Mouse (Mus musculus) liver, embryonic 13.5 days (tissue): Measurements from ENCODE around the gene Sh3bp5. TPM values are rescaled to one million over a fixed set of nuclear protein-coding genes. Genes with fewer than 3 reads are reported as not detected.
"Not testable (repeated sequence)": the region's sequence is repeated elsewhere in the genome, so short reads cannot be mapped to it uniquely, and the experiment has no call there.

ENCODE experiments used
- ATAC-seq: fragments of 200-750 bp; cut with Nextera tagmentation; 2 replicates; pipeline ENCODE4 v1.8.0; 2017; ENCODE audit warnings: low read depth, mild to moderate bottlenecking, moderate number of reproducible peaks, moderate library complexity
- DNase-seq: peaks from one replicate; pipeline ENCODE4 v3.0.0; 2022
- H3K27ac ChIP-seq: fragments of 300-500 bp; sonication (generic); 2 replicates; pipeline ENCODE4 v1.5.1; 2015; ENCODE audit warnings: moderate library complexity, mild to moderate bottlenecking, inconsistent platforms
- H3K27me3 ChIP-seq: fragments of 300-500 bp; sonication (generic); 2 replicates; pipeline ENCODE4 v1.6.1; 2015; ENCODE audit warnings: mild to moderate bottlenecking, inconsistent platforms
- H3K36me3 ChIP-seq: fragments of 300-500 bp; sonication (generic); 2 replicates; pipeline ENCODE4 v1.6.1; 2015; ENCODE audit warnings: mild to moderate bottlenecking, inconsistent platforms
- H3K4me1 ChIP-seq: fragments of 300-500 bp; sonication (generic); replicated peaks from 2 replicates; pipeline ENCODE4 v1.6.1; 2015; ENCODE audit warnings: inconsistent platforms
- H3K4me2 ChIP-seq: fragments of 300-500 bp; sonication (generic); 2 replicates; pipeline ENCODE4 v1.6.1; 2015; ENCODE audit warnings: inconsistent platforms, mild to moderate bottlenecking, moderate library complexity
- H3K4me3 ChIP-seq: fragments of 300-500 bp; sonication (generic); replicated peaks from 2 replicates; pipeline ENCODE4 v1.5.1; 2015; ENCODE audit warnings: mild to moderate bottlenecking, inconsistent platforms
- H3K9ac ChIP-seq: fragments of 300-500 bp; sonication (generic); 2 replicates; pipeline ENCODE4 v1.6.1; 2015; ENCODE audit warnings: mild to moderate bottlenecking, inconsistent platforms
- H3K9me3 ChIP-seq: fragments of 300-500 bp; sonication (generic); replicated peaks from 2 replicates; pipeline ENCODE4 v1.6.1; 2016; ENCODE audit warnings: inconsistent platforms
- WGBS: fragments of 180-500 bp; shearing (Covaris S2); methylation state at CpG from one replicate; pipeline ENCODE4 v1.1.7; 2015; ENCODE audit not compliant: insufficient replicate concordance; 5-methylcytosine and 5-hydroxymethylcytosine counted together
- polyA plus RNA-seq: library from polyadenylated mRNA; unstranded; fragments of >200 nt; fragmentation: Nextera tagmentation; extraction: Ambion mirVana; gene quantifications from 2 replicates; pipeline ENCODE4 v1.2.1, GENCODE M21; 2015

The Sh3bp5 gene
- polyA plus RNA-seq, result 13.3 and 16.2 TPM in 2 replicates

DNA sequence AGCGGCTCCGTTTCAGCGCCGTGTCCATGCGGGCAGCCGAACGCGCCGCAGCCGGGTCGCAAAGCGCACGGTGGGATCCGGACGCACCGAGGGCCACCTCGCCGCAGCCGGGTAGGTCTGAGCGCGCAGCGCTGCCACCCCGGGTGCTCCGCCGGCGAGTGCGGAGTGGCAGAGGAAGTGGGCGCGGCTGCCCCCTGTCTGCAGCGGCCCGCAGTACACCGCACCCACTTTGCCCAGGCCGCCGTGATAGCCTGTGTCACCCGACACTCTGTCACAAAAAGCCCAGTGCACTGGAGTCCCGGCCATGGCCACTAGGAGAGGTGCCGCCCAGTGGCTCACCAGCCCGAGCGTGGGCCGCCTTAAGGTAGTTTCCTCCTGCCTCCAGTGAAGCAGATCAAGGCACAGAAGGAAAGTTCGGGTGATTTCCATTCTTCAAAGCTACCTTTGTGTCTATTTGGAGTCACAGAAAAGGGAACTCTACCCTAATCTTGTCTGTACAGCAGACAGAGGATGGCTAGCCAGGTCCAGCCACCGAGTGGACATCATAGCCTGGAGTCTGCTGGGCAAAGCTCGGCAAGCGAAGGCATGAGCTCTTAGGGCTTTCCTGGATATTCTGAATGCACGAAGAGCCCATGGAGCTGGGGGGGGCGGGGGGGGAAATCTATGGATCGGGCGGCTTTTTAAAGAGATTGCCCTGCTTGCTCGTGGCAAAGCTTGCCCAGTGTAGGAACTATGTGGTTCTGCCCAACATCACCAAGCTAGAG, at the start of gene Sh3bp5:
Sh3bp5 (minus strand) TSS at position 149 of the 764 bp plus-strand sequence.
- 8% methylated on average over 49 of the region's 49 CpGs for WGBS
- Histone ChIP-seq H3K27ac (peak within 1 kb of the TSS; percentile 71), H3K9ac (peak within 1 kb of the TSS; percentile 73), H3K4me3 (peak within 1 kb of the TSS; percentile 67), H3K27me3 (peaks cover 37% of the 10 kb centered on the region), H3K36me3 (no peaks in the 10 kb centered on the region), H3K9me3 (no peaks in the 10 kb centered on the region), H3K4me1 (peaks cover 45% of the 10 kb centered on the region), H3K4me2 (peak within 1 kb of the TSS; percentile 85)
- ATAC-seq, result peak; percentile 84
- DNase-seq, result peak; percentile 78

DNA sequence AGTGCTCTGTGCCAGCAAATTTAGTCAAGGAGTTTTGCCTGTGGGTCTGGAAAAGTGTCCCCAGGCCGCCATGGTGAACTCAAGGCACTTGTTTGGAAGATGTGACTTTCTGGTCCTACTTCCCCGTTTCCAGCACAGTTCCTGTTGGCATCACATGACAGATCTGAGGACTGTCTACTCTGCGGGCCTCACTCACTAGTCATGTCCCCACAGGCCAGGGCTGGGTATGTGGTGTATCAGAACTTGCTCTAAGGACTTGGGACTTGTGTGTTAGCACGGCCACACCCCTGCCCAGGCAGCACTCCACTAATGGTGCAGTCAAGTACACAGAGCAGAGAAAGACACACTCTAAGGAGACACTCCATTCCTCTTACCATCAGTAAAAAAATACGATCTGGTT, 46.5 kb upstream of the Sh3bp5 start:
- DNase-seq, result no peak
- WGBS, result 68% methylated on average over 5 of the region's 5 CpGs

DNA sequence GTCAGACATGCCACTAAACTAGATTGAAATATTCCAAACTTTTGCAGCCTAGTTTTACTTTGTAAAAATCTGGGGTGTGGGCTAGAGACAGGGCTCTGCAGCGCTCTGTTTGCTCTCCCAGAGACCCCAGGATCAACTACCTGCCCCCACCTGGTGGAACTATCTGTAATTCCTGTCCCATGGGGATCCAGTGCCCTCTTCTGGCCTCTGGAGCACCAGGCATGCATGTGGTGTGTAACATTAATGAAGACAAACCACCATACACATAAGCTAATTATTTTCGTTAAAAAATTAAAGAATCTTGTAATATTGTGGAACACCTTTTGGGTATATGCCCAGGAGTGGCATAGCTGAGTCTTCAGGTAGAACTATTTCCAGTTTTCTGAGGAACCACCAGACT, 37.4 kb upstream of the Sh3bp5 start:
- DNase-seq (no peak), ATAC-seq (no peak)
- H3K27me3 ChIP-seq, result no peaks in the 10 kb centered on the region
- H3K36me3 ChIP-seq, result peaks cover 6% of the 10 kb centered on the region; the same call in 1 of the 2 replicates
- 64% methylated on average over 2 of the region's 2 CpGs for WGBS
- no peak overlapping the region for H3K9ac ChIP-seq
- H3K4me3 ChIP-seq, result no peak overlapping the region
- no peaks in the 10 kb centered on the region for H3K4me1 ChIP-seq
- H3K4me2 ChIP-seq, result no peak overlapping the region
- no peak overlapping the region for H3K27ac ChIP-seq
- H3K9me3 ChIP-seq, result no peaks in the 10 kb centered on the region

More for the DNA sequence above, 46.5 kb upstream of the Sh3bp5 start:
- Histone ChIP-seq H3K4me3 (no peak overlapping the region), H3K4me1 (no peaks in the 10 kb centered on the region), H3K27ac (no peak overlapping the region), H3K4me2 (no peak overlapping the region), H3K36me3 (peaks cover 96% of the 10 kb centered on the region), H3K9me3 (no peaks in the 10 kb centered on the region), H3K9ac (no peak overlapping the region), H3K27me3 (no peaks in the 10 kb centered on the region)
- no peak for ATAC-seq

DNA sequence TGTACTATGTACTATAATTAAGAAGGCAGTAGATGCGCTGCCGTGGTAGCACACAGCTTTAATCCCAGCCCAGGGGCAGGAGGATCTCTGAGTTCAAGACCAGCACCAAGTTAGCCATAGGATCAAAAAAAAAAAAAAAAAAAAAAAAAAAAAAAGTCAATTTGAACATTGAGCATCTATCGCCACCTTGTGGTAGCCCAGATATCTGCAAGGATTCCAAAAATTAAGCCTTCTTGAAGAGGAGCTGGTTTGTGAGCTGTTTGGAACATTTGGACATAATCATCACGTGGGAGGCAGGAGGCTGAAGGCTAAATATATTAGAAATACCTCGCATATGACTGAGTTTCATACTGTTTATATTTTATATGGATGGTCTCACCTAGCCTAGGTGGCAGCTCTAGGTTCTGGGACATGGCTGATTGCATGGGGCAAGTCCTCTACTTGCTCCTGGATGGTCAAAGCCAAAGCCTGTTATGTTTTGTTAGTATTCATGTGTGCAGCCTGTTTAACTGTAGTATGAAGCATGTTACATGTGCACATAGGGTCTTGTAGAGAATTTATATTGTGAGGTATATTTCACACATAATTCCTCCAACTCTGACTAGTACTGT, 36.7 kb upstream of the Sh3bp5 start:
- WGBS, result 4% methylated on average over 5 of the region's 5 CpGs
- Histone ChIP-seq H3K27ac (no peak overlapping the region), H3K27me3 (no peaks in the 10 kb centered on the region), H3K4me3 (no peak overlapping the region), H3K4me2 (no peak overlapping the region), H3K9ac (no peak overlapping the region), H3K4me1 (no peaks in the 10 kb centered on the region), H3K36me3 (no peaks in the 10 kb centered on the region), H3K9me3 (no peaks in the 10 kb centered on the region)
- DNase-seq, result peak; percentile 34
- ATAC-seq, result no peak

DNA sequence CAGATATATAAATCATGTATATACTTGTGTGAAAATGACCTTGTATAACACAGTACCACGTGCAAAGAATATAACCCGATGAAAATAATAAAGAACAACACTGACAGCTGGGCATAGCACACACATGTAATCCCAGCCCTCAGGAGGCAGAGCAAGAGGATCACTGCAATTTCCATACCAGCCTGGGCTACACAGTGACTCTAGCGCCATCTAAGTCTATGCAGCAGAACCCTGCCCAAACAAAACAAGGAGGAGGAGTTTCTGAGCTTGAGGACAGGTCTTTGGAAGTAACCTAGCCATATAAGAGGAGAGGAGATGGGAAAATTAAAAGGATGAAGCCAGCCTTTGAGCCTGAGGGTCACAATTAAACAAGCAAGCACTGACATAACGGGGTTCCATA, 33.8 kb upstream of the Sh3bp5 start:
- Histone ChIP-seq H3K4me1 (no peaks in the 10 kb centered on the region), H3K4me2 (no peak overlapping the region), H3K9me3 (no peaks in the 10 kb centered on the region), H3K27ac (no peak overlapping the region), H3K36me3 (no peaks in the 10 kb centered on the region), H3K27me3 (no peaks in the 10 kb centered on the region), H3K9ac (no peak overlapping the region), H3K4me3 (no peak overlapping the region)
- no peak for DNase-seq
- 44% methylated on average over 4 of the region's 4 CpGs for WGBS
- no peak for ATAC-seq

DNA sequence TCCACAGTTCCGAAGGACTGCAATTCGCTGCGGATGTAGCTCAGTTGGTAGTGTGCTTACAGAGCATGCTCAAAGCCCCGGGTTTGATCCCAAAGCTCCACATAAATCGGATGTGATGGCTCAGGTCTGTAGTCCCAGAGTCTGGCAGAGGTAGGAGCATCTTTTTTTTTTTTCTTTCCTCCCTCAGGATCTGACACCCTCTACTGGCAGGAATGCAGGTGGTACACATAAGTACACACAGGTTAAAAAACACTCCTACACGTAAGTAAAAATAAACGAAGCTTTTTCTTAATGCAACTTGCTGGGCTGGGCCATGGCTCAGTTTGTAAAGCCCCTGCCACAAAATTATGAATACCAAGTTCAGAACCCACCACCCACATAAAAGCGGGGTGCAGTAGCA, 28.3 kb upstream of the Sh3bp5 start:
- Histone ChIP-seq H3K4me3 (no peak overlapping the region), H3K9ac (no peak overlapping the region), H3K4me2 (no peak overlapping the region), H3K9me3 (no peaks in the 10 kb centered on the region), H3K4me1 (no peaks in the 10 kb centered on the region), H3K27ac (no peak overlapping the region), H3K27me3 (no peaks in the 10 kb centered on the region), H3K36me3 (no peaks in the 10 kb centered on the region)
- 61% methylated on average over 8 of the region's 8 CpGs for WGBS
- no peak for ATAC-seq
- no peak for DNase-seq

DNA sequence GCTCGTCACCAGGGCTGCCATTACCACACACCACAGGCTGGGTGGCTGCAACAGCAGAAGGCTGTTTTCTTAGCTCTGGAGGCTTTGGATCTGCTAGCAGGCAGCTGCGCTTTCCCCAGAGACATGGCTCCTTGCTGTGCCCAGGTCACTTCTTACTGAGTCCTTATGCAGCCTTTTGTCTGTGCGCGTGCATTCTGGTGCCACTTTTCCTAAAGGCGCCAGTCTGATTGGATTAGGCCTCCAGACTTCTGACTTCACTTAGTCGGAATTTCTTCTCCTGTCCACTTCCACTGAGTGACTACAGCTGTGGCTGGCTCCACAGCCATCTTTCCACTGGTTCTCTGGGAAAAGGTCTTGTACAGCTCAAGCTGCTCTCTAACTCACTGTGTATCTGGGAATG, 27.0 kb upstream of the Sh3bp5 start:
- no peak overlapping the region for H3K4me3 ChIP-seq
- DNase-seq (no peak), ATAC-seq (no peak)
- H3K27ac ChIP-seq, result no peak overlapping the region
- no peak overlapping the region for H3K9ac ChIP-seq
- no peaks in the 10 kb centered on the region for H3K4me1 ChIP-seq
- WGBS, result 80% methylated on average over 6 of the region's 6 CpGs
- H3K9me3 ChIP-seq, result no peaks in the 10 kb centered on the region
- no peak overlapping the region for H3K4me2 ChIP-seq
- no peaks in the 10 kb centered on the region for H3K36me3 ChIP-seq
- no peaks in the 10 kb centered on the region for H3K27me3 ChIP-seq

DNA sequence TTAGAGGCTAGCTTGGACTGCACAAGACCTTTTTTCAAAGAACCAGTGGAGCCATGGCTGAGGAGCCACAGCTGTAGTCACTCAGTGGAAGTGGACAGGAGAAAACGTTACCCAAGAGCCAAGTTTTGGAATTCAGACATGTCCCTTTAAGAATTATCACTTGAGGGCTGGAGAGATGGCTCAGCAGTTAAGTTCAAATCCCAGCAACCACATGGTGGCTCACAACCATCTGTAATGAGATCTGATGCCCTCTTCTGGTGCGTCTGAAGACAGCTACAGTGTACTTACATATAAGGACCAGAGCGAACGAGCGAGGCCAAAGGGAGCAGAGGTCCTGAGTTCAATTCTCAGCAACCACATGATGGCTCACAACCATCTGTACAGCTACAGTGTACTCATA, 26.3 kb upstream of the Sh3bp5 start:
- ATAC-seq, H3K27ac ChIP-seq, H3K4me1 ChIP-seq, H3K36me3 ChIP-seq, H3K9ac ChIP-seq, H3K4me3 ChIP-seq, H3K27me3 ChIP-seq, H3K4me2 ChIP-seq, DNase-seq, H3K9me3 ChIP-seq: not testable (repeated sequence)
- 63% methylated on average over 5 of the region's 5 CpGs for WGBS

DNA sequence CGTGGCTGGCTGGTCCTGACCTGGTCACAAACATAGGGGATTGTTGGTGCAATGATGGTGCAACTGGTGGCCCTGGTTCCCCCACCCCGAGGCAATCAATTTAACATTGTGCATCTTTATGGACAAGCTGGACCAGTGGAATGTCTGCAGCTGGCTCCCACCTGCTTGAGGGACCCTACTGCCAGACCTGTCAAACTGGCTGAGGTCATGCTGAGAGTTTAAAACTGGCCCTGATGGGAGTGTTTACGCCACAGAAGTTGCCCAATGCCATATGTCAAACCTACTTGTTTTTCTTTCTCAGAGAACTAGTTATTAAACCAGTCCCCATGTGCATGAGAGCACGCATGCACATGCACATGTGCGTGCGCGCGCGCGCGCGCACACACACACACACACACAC, 22.1 kb upstream of the Sh3bp5 start:
- Histone ChIP-seq H3K27ac (no peak overlapping the region), H3K27me3 (no peaks in the 10 kb centered on the region), H3K4me2 (no peak overlapping the region), H3K36me3 (no peaks in the 10 kb centered on the region), H3K4me3 (no peak overlapping the region), H3K9ac (no peak overlapping the region), H3K4me1 (peaks cover 9% of the 10 kb centered on the region; the same call in 1 of the 2 replicates), H3K9me3 (no peaks in the 10 kb centered on the region)
- ATAC-seq (no peak), DNase-seq (no peak)
- 85% methylated on average over 12 of the region's 12 CpGs for WGBS

DNA sequence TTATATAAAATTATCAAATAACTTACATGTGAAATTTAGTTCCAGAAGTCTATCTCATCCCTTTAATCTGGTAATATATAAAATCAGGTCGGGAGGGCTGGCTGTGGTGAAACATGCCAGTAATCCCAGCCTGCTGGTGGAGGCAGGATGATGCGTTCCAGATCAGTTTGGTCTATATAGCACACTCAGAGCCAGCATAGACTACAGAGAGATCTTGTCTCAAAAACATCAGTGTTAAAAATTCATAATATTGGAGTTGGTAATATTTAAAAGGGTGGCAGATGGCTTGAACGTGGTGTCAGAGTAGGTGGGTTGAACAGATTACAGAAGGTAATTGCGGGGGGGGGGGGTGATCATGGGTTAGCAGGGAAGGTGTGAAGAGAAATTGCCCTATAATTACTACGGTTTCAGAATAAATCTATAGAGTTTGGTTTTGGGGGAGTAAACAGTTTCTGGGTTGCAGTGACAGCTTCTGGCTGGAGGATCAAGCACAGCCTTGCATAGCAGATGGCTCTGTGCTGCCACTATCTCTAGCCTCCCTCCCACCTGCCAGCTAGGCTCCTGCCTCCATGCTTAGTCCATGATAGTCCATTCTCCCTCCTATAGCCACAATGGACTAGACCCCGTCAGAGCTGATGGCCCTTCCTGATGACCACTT, 20.3 kb upstream of the Sh3bp5 start:
- Histone ChIP-seq H3K27ac (no peak overlapping the region), H3K36me3 (no peaks in the 10 kb centered on the region), H3K9me3 (no peaks in the 10 kb centered on the region), H3K4me3 (no peak overlapping the region), H3K4me2 (no peak overlapping the region), H3K9ac (no peak overlapping the region), H3K27me3 (no peaks in the 10 kb centered on the region), H3K4me1 (peaks cover 9% of the 10 kb centered on the region; the same call in 1 of the 2 replicates)
- ATAC-seq (no peak), DNase-seq (no peak)
- 59% methylated on average over 6 of the region's 6 CpGs for WGBS

DNA sequence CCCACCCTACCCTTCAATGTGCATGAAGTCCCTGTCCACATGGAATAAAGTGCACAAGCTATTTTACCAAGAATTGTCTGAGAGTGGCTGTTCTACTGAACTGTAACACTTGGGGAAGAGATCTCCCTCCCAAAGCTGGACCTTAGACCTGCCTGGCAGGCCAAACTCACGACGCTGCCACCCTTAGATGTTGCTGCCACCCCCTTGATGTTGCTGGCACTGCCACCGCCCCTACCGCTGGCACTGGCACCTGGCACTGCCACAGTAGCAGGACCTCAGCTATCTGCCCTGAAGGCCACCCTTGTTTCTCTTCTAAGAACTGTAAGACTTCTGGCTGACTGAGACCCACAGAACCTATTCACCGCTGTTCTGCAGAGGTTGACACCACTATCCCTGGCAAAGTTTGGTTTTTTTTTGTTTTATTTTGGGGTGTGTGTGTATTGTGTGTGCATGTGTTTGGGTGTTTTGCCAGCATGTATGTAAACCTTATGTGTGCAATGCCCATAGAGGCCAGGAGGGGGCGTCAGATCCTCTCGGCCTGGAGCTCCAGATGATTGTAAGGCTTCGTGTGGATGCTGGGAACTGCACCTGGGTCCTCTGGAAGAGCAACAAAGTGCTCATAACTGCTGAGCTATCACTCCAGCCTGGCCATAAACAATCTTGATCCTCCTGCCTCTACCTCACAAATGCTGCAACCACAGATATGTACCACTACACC, 19.1 kb upstream of the Sh3bp5 start:
- no peak for DNase-seq
- no peak overlapping the region for H3K27ac ChIP-seq
- no peaks in the 10 kb centered on the region for H3K9me3 ChIP-seq
- no peak for ATAC-seq
- WGBS, result 76% methylated on average over 8 of the region's 8 CpGs
- H3K4me2 ChIP-seq, result no peak overlapping the region
- H3K27me3 ChIP-seq, result no peaks in the 10 kb centered on the region
- H3K36me3 ChIP-seq, result no peaks in the 10 kb centered on the region
- peaks cover 9% of the 10 kb centered on the region; the same call in 1 of the 2 replicates for H3K4me1 ChIP-seq
- no peak overlapping the region for H3K9ac ChIP-seq
- no peak overlapping the region for H3K4me3 ChIP-seq
